In genomic region chr14:23682758-23683157, GRCm38 (mm10) we compare ENCODE assay signal across 21 mouse cellular contexts.
A peak's percentile ranks its signal among the peaks of the same experiment; 100 is the strongest.
DNase-seq lines count a peak whose midpoint lies in the region; ATAC-seq lines count a peak whose summit lies in the region.
"Had no signal": no experiment of that assay in that cellular context is flagged by ENCODE, and none has a peak within 500 bp of the region (broad histone marks: within the 10 kb centered on the region; RNA-seq: fewer than 3 reads in every experiment).

No protein-coding gene starts in this region.

- H3K27me3 ChIP-seq in heart, embryonic 13.5 days (replicated peaks) = peaks cover 90% of the 10 kb centered on the region
- peaks cover 82% of the 10 kb centered on the region for H3K27me3 ChIP-seq in heart, embryonic 16.5 days (ENCODE audit: control insufficient read depth, insufficient read depth, low read length)
- no peaks in the 10 kb centered on the region for H3K27me3 ChIP-seq in forebrain, embryonic 13.5 days
- H3K27me3 ChIP-seq: embryonic facial prominence, embryonic 15.5 days; forebrain, embryonic 15.5 days; hindbrain, embryonic 13.5 days; intestine, embryonic 15.5 days had no signal

- ATAC-seq in heart, embryonic 13.5 days (ENCODE audit: extremely low read depth, insufficient number of reproducible peaks, low FRiP score, low TSS enrichment) = peak; percentile 37; the same call in 1 of the 2 replicates
- ATAC-seq in heart, embryonic 16.5 days (replicated peaks; ENCODE audit: extremely low read depth, insufficient read depth, low FRiP score) = peak; percentile 89
- ATAC-seq in forebrain, embryonic 13.5 days = no peak
- ATAC-seq: forebrain, embryonic 15.5 days; hindbrain, postnatal 0 days; intestine, embryonic 15.5 days had no signal

- H3K36me3 ChIP-seq in heart, embryonic 13.5 days = no peaks in the 10 kb centered on the region
- no peaks in the 10 kb centered on the region for H3K36me3 ChIP-seq in heart, embryonic 16.5 days (ENCODE audit: control insufficient read depth, insufficient read depth)
- no peaks in the 10 kb centered on the region for H3K36me3 ChIP-seq in forebrain, embryonic 13.5 days (ENCODE audit: poor library complexity, severe bottlenecking)
- H3K36me3 ChIP-seq: embryonic facial prominence, embryonic 15.5 days; forebrain, embryonic 10.5 days; forebrain, embryonic 15.5 days; hindbrain, embryonic 13.5 days; intestine, embryonic 15.5 days had no signal

- H3K4me3 ChIP-seq in heart, embryonic 13.5 days = no peak overlapping the region
- H3K4me3 ChIP-seq in heart, embryonic 16.5 days (ENCODE audit: low read length) = no peak overlapping the region
- H3K4me3 ChIP-seq in forebrain, embryonic 13.5 days = no peak overlapping the region
- H3K4me3 ChIP-seq: embryonic facial prominence, embryonic 15.5 days; erythroblast, embryonic 14.5 days; forebrain, embryonic 10.5 days; forebrain, embryonic 15.5 days; hindbrain, embryonic 13.5 days; intestine, embryonic 15.5 days had no signal

- peaks cover 16% of the 10 kb centered on the region for H3K4me1 ChIP-seq in heart, embryonic 13.5 days
- peaks cover 14% of the 10 kb centered on the region for H3K4me1 ChIP-seq in heart, embryonic 16.5 days (ENCODE audit: control insufficient read depth, insufficient read depth, low read length)
- no peaks in the 10 kb centered on the region for H3K4me1 ChIP-seq in forebrain, embryonic 13.5 days
- H3K4me1 ChIP-seq: embryonic facial prominence, embryonic 15.5 days; forebrain, embryonic 10.5 days; forebrain, embryonic 15.5 days; hindbrain, embryonic 13.5 days; intestine, embryonic 15.5 days had no signal

- H3K9ac ChIP-seq in heart, embryonic 13.5 days = no peak overlapping the region
- no peak overlapping the region for H3K9ac ChIP-seq in heart, embryonic 16.5 days (ENCODE audit: low read length)
- no peak overlapping the region for H3K9ac ChIP-seq in forebrain, embryonic 13.5 days
- H3K9ac ChIP-seq: embryonic facial prominence, embryonic 15.5 days; forebrain, embryonic 15.5 days; hindbrain, embryonic 13.5 days; intestine, embryonic 15.5 days had no signal

- intact Hi-C loops in heart, postnatal 36 days (cut with DNase I) = loop anchor here (5.0 kb wide), 1 partner anchor 325 kb away; no protein-coding TSS in a partner anchor

- H3K4me2 ChIP-seq in heart, embryonic 13.5 days = no peak overlapping the region
- no peak overlapping the region for H3K4me2 ChIP-seq in heart, embryonic 16.5 days (ENCODE audit: low read depth, low read length)
- H3K4me2 ChIP-seq in forebrain, embryonic 13.5 days = no peak overlapping the region
- H3K4me2 ChIP-seq: embryonic facial prominence, embryonic 15.5 days; forebrain, embryonic 15.5 days; hindbrain, embryonic 13.5 days; intestine, embryonic 15.5 days had no signal

- DNase-seq in urinary bladder, postnatal 14 days (ENCODE audit: low spot score) = peak; percentile 10
- no peak for DNase-seq in urinary bladder, postnatal 4 days (ENCODE audit: low spot score in 2 of 2)
- DNase-seq in heart, postnatal 36 days = peak; percentile 1 to 7
- DNase-seq in embryo, embryonic 9.5 days (ENCODE audit: extremely low spot score) = no peak
- DNase-seq in right cerebral cortex, adult 18-20 months = no peak
- DNase-seq: adrenal gland, adult 8-10 months; adrenal gland, postnatal 36 days; cerebellum, adult 2 months; cerebellum, postnatal 10 days; gastrocnemius, postnatal 36 days; kidney, adult 18-20 months had no signal

- H3K9me3 ChIP-seq in heart, embryonic 13.5 days = no peaks in the 10 kb centered on the region
- H3K9me3 ChIP-seq in heart, embryonic 16.5 days (replicated peaks; ENCODE audit: control insufficient read depth, low read length) = 0 out of 2 replicates have a peak, but pooled peaks cover 2% of the 10 kb centered on the region
- no peaks in the 10 kb centered on the region for H3K9me3 ChIP-seq in forebrain, embryonic 13.5 days (replicated peaks)
- H3K9me3 ChIP-seq: embryonic facial prominence, embryonic 15.5 days; forebrain, embryonic 10.5 days; forebrain, embryonic 15.5 days; hindbrain, embryonic 13.5 days; intestine, embryonic 15.5 days had no signal

- no peak overlapping the region for H3K27ac ChIP-seq in heart, embryonic 13.5 days (replicated peaks)
- no peak overlapping the region for H3K27ac ChIP-seq in heart, embryonic 16.5 days (ENCODE audit: low read length)
- no peak overlapping the region for H3K27ac ChIP-seq in forebrain, embryonic 13.5 days
- H3K27ac ChIP-seq: embryonic facial prominence, embryonic 15.5 days; forebrain, embryonic 10.5 days; forebrain, embryonic 15.5 days; hindbrain, embryonic 13.5 days; hindbrain, postnatal 0 days; intestine, embryonic 15.5 days had no signal

- WGBS in heart, embryonic 13.5 days = 18% methylated on average over 4 of the region's 4 CpGs
- WGBS in heart, embryonic 16.5 days = 16% methylated on average over 4 of the region's 4 CpGs
- 93% methylated on average over 4 of the region's 4 CpGs for WGBS in forebrain, embryonic 13.5 days

Comparison
In these comparisons a context has a peak if more than half of its experiments do, and no peak if none do; other contexts are left out.
1. DNase-seq: peak in urinary bladder, postnatal 14 days (single experiment) and heart, postnatal 36 days (2 of 2); none in urinary bladder, postnatal 4 days (0 of 2), embryo, embryonic 9.5 days (single experiment) and right cerebral cortex, adult 18-20 months (single experiment).